Mouse (Mus musculus) heart, adult 2 months (tissue): ENCODE data around the gene Fance. TPM values are rescaled to one million over a fixed set of nuclear protein-coding genes. Genes with fewer than 3 reads are reported as not detected.

Source experiments
- DNase-seq, 2 experiments: peaks; one replicate each; pipeline ENCODE4 v3.0.0; 2021
- H3K27ac ChIP-seq: fragments of 200-600 bp; 2 replicates; pipeline ENCODE4 v1.8.1; 2022
- H3K27me3 ChIP-seq: fragments of 200-500 bp; 2 replicates; pipeline ENCODE4 v1.6.1; 2012; ENCODE audit warnings: mild to moderate bottlenecking, low read length, inconsistent platforms, mixed read lengths; ENCODE audit not compliant: control insufficient read depth, insufficient read depth
- H3K36me3 ChIP-seq: fragments of 200-500 bp; 2 replicates; pipeline ENCODE4 v1.6.1; 2012; ENCODE audit warnings: low read length, inconsistent platforms; ENCODE audit not compliant: control insufficient read depth, insufficient read depth
- H3K4me1 ChIP-seq: fragments of 200-500 bp; 2 replicates; pipeline ENCODE4 v1.6.1; 2011; ENCODE audit warnings: low read length; ENCODE audit not compliant: control insufficient read depth, insufficient read depth
- H3K4me3 ChIP-seq: fragments of 200-600 bp; 2 replicates; pipeline ENCODE4 v1.8.1; 2022
- H3K79me2 ChIP-seq: fragments of 200-500 bp; replicated peaks from 2 replicates; pipeline ENCODE4 v1.6.1; 2012; ENCODE audit warnings: mild to moderate bottlenecking, inconsistent platforms, low read length, moderate library complexity, mixed read lengths; ENCODE audit not compliant: control insufficient read depth, insufficient read depth
- H3K9ac ChIP-seq: fragments of 200-500 bp; 2 replicates; pipeline ENCODE4 v1.6.1; 2012; ENCODE audit warnings: low read depth, mild to moderate bottlenecking, control low read depth, inconsistent platforms, low read length, mixed read lengths
- CTCF ChIP-seq: fragments of 200-600 bp; IDR thresholded peaks from 2 replicates; pipeline ENCODE4 v1.8.1; 2022; ENCODE audit warnings: antibody characterized with exemption, mild to moderate bottlenecking, moderate library complexity
- EP300 ChIP-seq: fragments of 200-500 bp; IDR thresholded peaks from 2 replicates; pipeline ENCODE4 v1.6.1; 2011; ENCODE audit warnings: low read depth, low read length, control low read depth; ENCODE audit not compliant: insufficient read depth
- POLR2A ChIP-seq: fragments of 200-500 bp; IDR thresholded peaks from 2 replicates; pipeline ENCODE4 v1.6.1; 2011; ENCODE audit warnings: mild to moderate bottlenecking, low read depth, low read length, control low read depth; ENCODE audit not compliant: insufficient read depth
- WGBS: fragments of 180-500 bp; shearing (Covaris S2); methylation state at CpG from one replicate; pipeline ENCODE4 v1.1.7; 2018; 5-methylcytosine and 5-hydroxymethylcytosine counted together
- intact Hi-C: fragments of 180-260 bp; cut with DNase I; formaldehyde crosslinking; loops from one replicate; pipeline ENCODE4 v1.15.1; 2025
- polyA plus RNA-seq: library from polyadenylated mRNA; depleted of rRNA; stranded (reverse); fragments of >200 nt; gene quantifications from 2 replicates; pipeline ENCODE4 v1.2.3, GENCODE M21; 2012
- total RNA-seq, 2 experiments: library from RNA; stranded (reverse); gene quantifications; 2 replicates each; pipeline ENCODE4 v1.2.3; 2021

The Fance gene
- total and polyA plus RNA-seq, 3 experiments, result 11.2 to 12.0 (median 11.8) TPM

- peaks cover 8% of the 10 kb centered on the region for H3K27me3 ChIP-seq
- 81% methylated on average over 9 of the region's 9 CpGs for WGBS
Observed at GRCm38 (mm10) chr17:28360531-28361277, 47.4 kb downstream of the Fance start.

GRCm38 (mm10) chr17:28361921-28362652, 48.8 kb downstream of the Fance start:
- TF ChIP-seq EP300 (no peak), POLR2A (no peak), CTCF (no peak)
- H3K4me1 ChIP-seq, result no peaks in the 10 kb centered on the region
- H3K4me3 ChIP-seq, result no peak overlapping the region
- H3K36me3 ChIP-seq, result no peaks in the 10 kb centered on the region
- DNase-seq, result no peak
- peaks cover 8% of the 10 kb centered on the region for H3K27me3 ChIP-seq
- H3K9ac ChIP-seq, result no peak overlapping the region
- 47% methylated on average over 11 of the region's 11 CpGs for WGBS
- intact Hi-C loops, result no loop called here
- no peaks in the 10 kb centered on the region for H3K79me2 ChIP-seq
- no peak overlapping the region for H3K27ac ChIP-seq

More at GRCm38 (mm10) chr17:28360531-28361277, 47.4 kb downstream of the Fance start:
- Histone ChIP-seq H3K4me3 (no peak overlapping the region), H3K9ac (no peak overlapping the region), H3K79me2 (no peaks in the 10 kb centered on the region), H3K4me1 (no peaks in the 10 kb centered on the region), H3K36me3 (no peaks in the 10 kb centered on the region), H3K27ac (no peak overlapping the region)
- no peak for TF ChIP-seq POLR2A
- no peak for TF ChIP-seq EP300
- no peak for TF ChIP-seq CTCF
- no peak for DNase-seq
- intact Hi-C loops, result no loop called here

- no peak for DNase-seq
- no peaks in the 10 kb centered on the region for H3K36me3 ChIP-seq
- no peak for TF ChIP-seq CTCF
- TF ChIP-seq EP300, result no peak
- TF ChIP-seq POLR2A, result no peak
- H3K27me3 ChIP-seq, result peaks cover 8% of the 10 kb centered on the region
- no peaks in the 10 kb centered on the region for H3K79me2 ChIP-seq
- 7% methylated on average over 25 of the region's 25 CpGs for WGBS
- H3K27ac ChIP-seq, result no peak overlapping the region
- no peak overlapping the region; the same call in 1 of the 2 replicates for H3K4me3 ChIP-seq
- no peaks in the 10 kb centered on the region for H3K4me1 ChIP-seq
- H3K9ac ChIP-seq, result no peak overlapping the region; the same call in 1 of the 2 replicates
- intact Hi-C loops, result no loop called here
Observed at GRCm38 (mm10) chr17:28362653-28363292, 49.5 kb downstream of the Fance start.

GRCm38 (mm10) chr17:28363507-28363906, 50.2 kb downstream of the Fance start:
- Histone ChIP-seq H3K4me1 (peaks cover 1% of the 10 kb centered on the region; the same call in 1 of the 2 replicates), H3K79me2 (no peaks in the 10 kb centered on the region), H3K9ac (no peak overlapping the region), H3K27ac (no peak overlapping the region), H3K4me3 (no peak overlapping the region), H3K27me3 (peaks cover 6% of the 10 kb centered on the region), H3K36me3 (no peaks in the 10 kb centered on the region)
- intact Hi-C loops, result no loop called here
- DNase-seq, result no peak
- no peak for TF ChIP-seq EP300
- TF ChIP-seq CTCF, result no peak
- no peak for TF ChIP-seq POLR2A
- 40% methylated on average over 6 of the region's 6 CpGs for WGBS

GRCm38 (mm10) chr17:28365122-28365521, 51.8 kb downstream of the Fance start, which contains the start of gene Tulp1:
Tulp1 (minus strand) TSS chr17:28365222.
- H3K27ac ChIP-seq, result no peak within 1 kb of the TSS
- H3K36me3 ChIP-seq, result no peaks in the 10 kb centered on the region
- peaks cover 1% of the 10 kb centered on the region; the same call in 1 of the 2 replicates for H3K4me1 ChIP-seq
- TF ChIP-seq EP300 (no peak), CTCF (no peak), POLR2A (no peak)
- intact Hi-C loops, result loop anchor here (5.0 kb wide), 1 partner anchor 138 kb away; no protein-coding TSS in a partner anchor
- no peaks in the 10 kb centered on the region for H3K79me2 ChIP-seq
- whole genome bisulfite sequencing, result 45% methylated on average over 8 of the region's 8 CpGs
- H3K27me3 ChIP-seq, result peaks cover 5% of the 10 kb centered on the region; the same call in 1 of the 2 replicates
- H3K9ac ChIP-seq, result no peak within 1 kb of the TSS
- no peak for DNase-seq
- H3K4me3 ChIP-seq, result no peak within 1 kb of the TSS
